Mouse (Mus musculus): Measurements from ENCODE around the gene Becn1. TPM values are rescaled to one million over a fixed set of nuclear protein-coding genes. Genes with fewer than 3 reads are reported as not detected.

Gene Becn1
- polyA plus RNA-seq, 1 experiment from 2014 or later, result 152 TPM

GRCm38 (mm10) chr11:101260826-101261380 lies 41.2 kb downstream of the Becn1 start:
- under 1% methylated on average over 30 of the region's 30 CpGs for WGBS
- Histone ChIP-seq H3K4me1 (ENCODE audit: insufficient read depth, low read depth, low read length) (peaks cover 21% of the 10 kb centered on the region; the same call in 1 of the 2 replicates), H3K4me3 (ENCODE audit: low read depth, low read length) (peak overlapping the region; percentile 56), H3K27ac (ENCODE audit: low read length) (0 out of 2 replicates have a peak overlapping the region, but pooled peaks have one; percentile 32), H3K9ac (replicated peaks; ENCODE audit: low read depth) (peak overlapping the region; percentile 58), H3K36me3 (ENCODE audit: insufficient read depth, low read length) (no peaks in the 10 kb centered on the region; the same call in 1 of the 2 replicates), H3K9me3 (ENCODE audit: low read length) (no peaks in the 10 kb centered on the region), H3K4me2 (replicated peaks; ENCODE audit: low read depth, low read length) (peak overlapping the region; percentile 98), H3K27me3 (replicated peaks; ENCODE audit: insufficient read depth, low read length) (peaks cover 11% of the 10 kb centered on the region; the same call in 1 of the 2 replicates)
- TF ChIP-seq CTCF (IDR thresholded peaks at IDR 0.05), result no peak
- TF ChIP-seq EP300 (IDR thresholded peaks at IDR 0.05), result no peak
- no peak for ATAC-seq
- DNase-seq (ENCODE audit: low spot score), result no peak

GRCm38 (mm10) chr11:101259948-101260825 lies 41.9 kb downstream of the Becn1 start, which contains the start of gene Wnk4:
Wnk4 (plus strand) TSS chr11:101260567.
- under 1% methylated on average over 40 of the region's 43 CpGs for WGBS
- TF ChIP-seq CTCF (IDR thresholded peaks at IDR 0.05) (no peak), EP300 (IDR thresholded peaks at IDR 0.05) (no peak)
- ATAC-seq (peak; percentile 85), DNase-seq (ENCODE audit: low spot score) (peak; percentile 72)
- peak within 1 kb of the TSS; percentile 58 for H3K9ac ChIP-seq (replicated peaks; ENCODE audit: low read depth)
- no peaks in the 10 kb centered on the region for H3K9me3 ChIP-seq (ENCODE audit: low read length)
- peak within 1 kb of the TSS; percentile 98 for H3K4me2 ChIP-seq (replicated peaks; ENCODE audit: low read depth, low read length)
- peaks cover 18% of the 10 kb centered on the region; the same call in 1 of the 2 replicates for H3K4me1 ChIP-seq (ENCODE audit: insufficient read depth, low read depth, low read length)
- H3K4me3 ChIP-seq (ENCODE audit: low read depth, low read length), result peak within 1 kb of the TSS; percentile 56
- no peaks in the 10 kb centered on the region; the same call in 1 of the 2 replicates for H3K36me3 ChIP-seq (ENCODE audit: insufficient read depth, low read length)
- peaks cover 10% of the 10 kb centered on the region; the same call in 1 of the 2 replicates for H3K27me3 ChIP-seq (replicated peaks; ENCODE audit: insufficient read depth, low read length)
- H3K27ac ChIP-seq (ENCODE audit: low read length), result 0 out of 2 replicates have a peak within 1 kb of the TSS, but pooled peaks have one; percentile 32

GRCm38 (mm10) chr11:101259261-101259712 lies 42.8 kb downstream of the Becn1 start:
- WGBS, result 28% methylated on average over 6 of the region's 6 CpGs
- Histone ChIP-seq H3K4me2 (replicated peaks; ENCODE audit: low read depth, low read length) (no peak overlapping the region), H3K9ac (replicated peaks; ENCODE audit: low read depth) (no peak overlapping the region), H3K27me3 (replicated peaks; ENCODE audit: insufficient read depth, low read length) (peaks cover 5% of the 10 kb centered on the region; the same call in 1 of the 2 replicates), H3K4me3 (ENCODE audit: low read depth, low read length) (no peak overlapping the region), H3K9me3 (ENCODE audit: low read length) (no peaks in the 10 kb centered on the region), H3K4me1 (ENCODE audit: insufficient read depth, low read depth, low read length) (peaks cover 15% of the 10 kb centered on the region; the same call in 1 of the 2 replicates), H3K27ac (ENCODE audit: low read length) (no peak overlapping the region), H3K36me3 (ENCODE audit: insufficient read depth, low read length) (no peaks in the 10 kb centered on the region; the same call in 1 of the 2 replicates)
- DNase-seq (ENCODE audit: low spot score) (no peak), ATAC-seq (no peak)
- TF ChIP-seq EP300 (IDR thresholded peaks at IDR 0.05) (no peak), CTCF (IDR thresholded peaks at IDR 0.05) (no peak)

- no peaks in the 10 kb centered on the region for H3K27me3 ChIP-seq (replicated peaks; ENCODE audit: insufficient read depth, low read length)
- peaks cover 8% of the 10 kb centered on the region; the same call in 1 of the 2 replicates for H3K4me1 ChIP-seq (ENCODE audit: insufficient read depth, low read depth, low read length)
- H3K4me3 ChIP-seq (ENCODE audit: low read depth, low read length), result no peak overlapping the region
- ATAC-seq (no peak), DNase-seq (ENCODE audit: low spot score) (no peak)
- no peak overlapping the region for H3K27ac ChIP-seq (ENCODE audit: low read length)
- no peaks in the 10 kb centered on the region; the same call in 1 of the 2 replicates for H3K36me3 ChIP-seq (ENCODE audit: insufficient read depth, low read length)
- no peak overlapping the region for H3K9ac ChIP-seq (replicated peaks; ENCODE audit: low read depth)
- no peak for TF ChIP-seq CTCF (IDR thresholded peaks at IDR 0.05)
- no peak for TF ChIP-seq EP300 (IDR thresholded peaks at IDR 0.05)
- 80% methylated on average over 13 of the region's 13 CpGs for WGBS
- H3K9me3 ChIP-seq (ENCODE audit: low read length), result no peaks in the 10 kb centered on the region
- no peak overlapping the region for H3K4me2 ChIP-seq (replicated peaks; ENCODE audit: low read depth, low read length)
These were observed 46.0 kb downstream of the Becn1 start for GRCm38 (mm10) chr11:101255826-101256775.

- no peaks in the 10 kb centered on the region for H3K36me3 ChIP-seq (ENCODE audit: insufficient read depth, low read length)
- no peaks in the 10 kb centered on the region for H3K27me3 ChIP-seq (replicated peaks; ENCODE audit: insufficient read depth, low read length)
- ATAC-seq (peak; percentile 91), DNase-seq (ENCODE audit: low spot score) (peak; percentile 90)
- 0% methylated on average over 38 of the region's 40 CpGs for WGBS
- TF ChIP-seq CTCF (IDR thresholded peaks at IDR 0.05) (peak; percentile 53), EP300 (IDR thresholded peaks at IDR 0.05) (no peak)
- peak within 1 kb of the TSS; percentile 87 for H3K9ac ChIP-seq (replicated peaks; ENCODE audit: low read depth)
- H3K4me3 ChIP-seq (ENCODE audit: low read depth, low read length), result peak within 1 kb of the TSS; percentile 92
- H3K4me1 ChIP-seq (ENCODE audit: insufficient read depth, low read depth, low read length), result peaks cover 3% of the 10 kb centered on the region; the same call in 1 of the 2 replicates
- peak within 1 kb of the TSS; percentile 83 for H3K4me2 ChIP-seq (replicated peaks; ENCODE audit: low read depth, low read length)
- H3K27ac ChIP-seq (ENCODE audit: low read length), result peak within 1 kb of the TSS; percentile 92
- no peaks in the 10 kb centered on the region for H3K9me3 ChIP-seq (ENCODE audit: low read length)
These were observed 48.3 kb downstream of the Becn1 start, which contains the start of gene Vps25 for GRCm38 (mm10) chr11:101253613-101254389. Vps25 (plus strand) TSS chr11:101253707.

All from lung, postnatal 0 days (tissue).